Mouse (Mus musculus): ENCODE results near the gene Atl2.
A peak's percentile ranks its signal among the peaks of the same experiment; 100 is the strongest.

Gene Atl2

GRCm38 (mm10) chr17:79897666-79898065, 1.7 kb upstream of the Atl2 start:
- DNase-seq, result no peak

- peak; percentile 81 for DNase-seq
These were observed 696 bp downstream of the Atl2 start for GRCm38 (mm10) chr17:79894971-79895882.

- peak; percentile 22 for DNase-seq
These were observed 1.9 kb downstream of the Atl2 start for GRCm38 (mm10) chr17:79894054-79894453.

GRCm38 (mm10) chr17:79891944-79892343, 4.0 kb downstream of the Atl2 start:
- DNase-seq, result no peak

- DNase-seq, result no peak
These were observed 8.0 kb downstream of the Atl2 start for GRCm38 (mm10) chr17:79887926-79888325.

GRCm38 (mm10) chr17:79883198-79883597, 12.7 kb downstream of the Atl2 start:
- DNase-seq, result no peak

GRCm38 (mm10) chr17:79865027-79865426, 30.9 kb downstream of the Atl2 start:
- no peak for DNase-seq

GRCm38 (mm10) chr17:79864503-79864902, 31.4 kb downstream of the Atl2 start:
- DNase-seq, result no peak

- DNase-seq, result peak; percentile 38
These were observed 33.9 kb downstream of the Atl2 start for GRCm38 (mm10) chr17:79862038-79862437.

- no peak for DNase-seq
These were observed 40.4 kb downstream of the Atl2 start for GRCm38 (mm10) chr17:79855533-79855932.

- DNase-seq, result no peak
These were observed 47.5 kb downstream of the Atl2 start for GRCm38 (mm10) chr17:79848385-79848784.

GRCm38 (mm10) chr17:79846182-79846581, 49.7 kb downstream of the Atl2 start:
- DNase-seq, result no peak

- DNase-seq, result no peak
These were observed 50.2 kb downstream of the Atl2 start for GRCm38 (mm10) chr17:79845695-79846094.

GRCm38 (mm10) chr17:79840254-79841238, 55.4 kb downstream of the Atl2 start:
- peak; percentile 76 for DNase-seq

- DNase-seq, result no peak
These were observed 58.9 kb downstream of the Atl2 start for GRCm38 (mm10) chr17:79836978-79837377.

GRCm38 (mm10) chr17:79835714-79836373, 60.1 kb downstream of the Atl2 start:
- DNase-seq, result no peak

- DNase-seq, result no peak
These were observed 63.6 kb downstream of the Atl2 start for GRCm38 (mm10) chr17:79832284-79832683.

- peak; percentile 47 for DNase-seq
These were observed 69.4 kb downstream of the Atl2 start for GRCm38 (mm10) chr17:79826482-79827034.

GRCm38 (mm10) chr17:79825241-79826030, 70.5 kb downstream of the Atl2 start:
- no peak for DNase-seq

GRCm38 (mm10) chr17:79824406-79824805, 71.5 kb downstream of the Atl2 start:
- no peak for DNase-seq

- no peak for DNase-seq
These were observed 77.0 kb downstream of the Atl2 start for GRCm38 (mm10) chr17:79818884-79819283.

GRCm38 (mm10) chr17:79817995-79818394, 77.9 kb downstream of the Atl2 start:
- DNase-seq, result no peak

All from thymus, postnatal 25 days (tissue).